Mouse (Mus musculus) kidney, adult 2 months (tissue): Measurements from ENCODE around the gene Abcg8.

Source experiments
- CTCF ChIP-seq: fragments of 200-500 bp; conservative IDR thresholded peaks from 2 replicates; pipeline ENCODE4 v1.5.1; 2011; ENCODE audit warnings: low read depth, mild to moderate bottlenecking, control low read depth, low read length, moderate library complexity, mixed read lengths; ENCODE audit not compliant: insufficient read depth, insufficient read length
- POLR2A ChIP-seq: fragments of 200-500 bp; IDR thresholded peaks from one replicate; pipeline ENCODE4 v1.6.1; 2011; ENCODE audit warnings: low read depth, low read length, control low read depth

DNA sequence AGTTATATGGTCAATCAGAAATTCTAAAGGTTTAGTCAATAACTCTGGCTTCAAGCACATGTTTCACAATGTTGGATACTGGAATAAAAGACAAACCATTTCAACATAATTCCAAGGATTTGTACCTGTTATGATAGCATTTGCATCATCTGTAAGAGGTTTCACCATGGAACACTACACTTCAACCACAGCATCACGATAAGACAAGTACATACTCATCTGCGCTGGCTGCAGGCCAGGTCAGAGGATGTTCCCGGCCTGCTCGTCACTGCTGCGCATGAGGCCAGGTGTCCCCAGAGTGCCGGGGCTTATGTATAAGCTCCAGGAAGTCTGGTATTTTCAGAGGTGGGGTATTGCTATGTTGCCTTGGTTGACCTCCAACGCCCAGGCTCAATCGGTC lies 56.5 kb downstream of the Abcg8 start:
- TF ChIP-seq CTCF (no peak), POLR2A (no peak)
